Mouse (Mus musculus) lung, postnatal 0 days (tissue): ENCODE results near the gene Slc10a1. TPM values are rescaled to one million over a fixed set of nuclear protein-coding genes. Genes with fewer than 3 reads are reported as not detected.

Source experiments
- ATAC-seq: fragments of 200-750 bp; cut with Nextera tagmentation; 2 replicates; pipeline ENCODE4 v1.8.0; 2017; ENCODE audit warnings: moderate library complexity
- DNase-seq: peaks from one replicate; pipeline ENCODE4 v3.0.0-alpha.2; 2016; ENCODE audit warnings: low spot score
- H3K27ac ChIP-seq: fragments of 300-500 bp; sonication (generic); 2 replicates; pipeline ENCODE4 v1.5.1; 2014; ENCODE audit warnings: antibody characterized with exemption, mild to moderate bottlenecking, low read length, mixed read lengths
- H3K27me3 ChIP-seq: fragments of 300-500 bp; sonication (generic); replicated peaks from 2 replicates; pipeline ENCODE4 v1.6.1; 2014; ENCODE audit warnings: low read length, mixed read lengths; ENCODE audit not compliant: insufficient read depth
- H3K36me3 ChIP-seq: fragments of 300-500 bp; sonication (generic); 2 replicates; pipeline ENCODE4 v1.6.1; 2014; ENCODE audit warnings: low read length, mixed read lengths; ENCODE audit not compliant: insufficient read depth
- H3K4me1 ChIP-seq: fragments of 300-500 bp; sonication (generic); 2 replicates; pipeline ENCODE4 v1.6.1; 2014; ENCODE audit warnings: antibody characterized with exemption, low read depth, low read length, mixed read lengths; ENCODE audit not compliant: insufficient read depth
- H3K4me2 ChIP-seq: fragments of 300-500 bp; sonication (generic); replicated peaks from 2 replicates; pipeline ENCODE4 v1.6.1; 2014; ENCODE audit warnings: low read depth, mild to moderate bottlenecking, low read length, moderate library complexity, mixed read lengths
- H3K4me3 ChIP-seq: fragments of 300-500 bp; sonication (generic); 2 replicates; pipeline ENCODE4 v1.5.1; 2014; ENCODE audit warnings: low read depth, low read length
- H3K9ac ChIP-seq: fragments of 300-500 bp; sonication (generic); replicated peaks from 2 replicates; pipeline ENCODE4 v1.6.1; 2014; ENCODE audit warnings: low read depth, mild to moderate bottlenecking
- H3K9me3 ChIP-seq: fragments of 300-500 bp; sonication (generic); 2 replicates; pipeline ENCODE4 v1.6.1; 2016; ENCODE audit warnings: low read length, mixed read lengths
- CTCF ChIP-seq: IDR thresholded peaks from 2 replicates; pipeline ENCODE4 v1.5.1; 2016; ENCODE audit warnings: antibody characterized with exemption, mild to moderate bottlenecking
- EP300 ChIP-seq: IDR thresholded peaks from 2 replicates; pipeline ENCODE4 v1.6.1; 2016; ENCODE audit warnings: antibody characterized with exemption, mild to moderate bottlenecking, control low read depth
- WGBS: fragments of 180-500 bp; shearing (Covaris S2); extraction: QIAGEN DNeasy Blood & Tissue Kit; methylation state at CpG from one replicate; pipeline ENCODE4 v1.1.7; 2014; 5-methylcytosine and 5-hydroxymethylcytosine counted together
- polyA plus RNA-seq: library from polyadenylated mRNA; unstranded; fragments of >200 nt; fragmentation: Nextera tagmentation; extraction: Ambion mirVana; gene quantifications from 2 replicates; pipeline ENCODE4 v1.2.1, GENCODE M21; 2015

The Slc10a1 gene
- polyA plus RNA-seq, 1 experiment from 2014 or later, result 0.47 TPM

DNA sequence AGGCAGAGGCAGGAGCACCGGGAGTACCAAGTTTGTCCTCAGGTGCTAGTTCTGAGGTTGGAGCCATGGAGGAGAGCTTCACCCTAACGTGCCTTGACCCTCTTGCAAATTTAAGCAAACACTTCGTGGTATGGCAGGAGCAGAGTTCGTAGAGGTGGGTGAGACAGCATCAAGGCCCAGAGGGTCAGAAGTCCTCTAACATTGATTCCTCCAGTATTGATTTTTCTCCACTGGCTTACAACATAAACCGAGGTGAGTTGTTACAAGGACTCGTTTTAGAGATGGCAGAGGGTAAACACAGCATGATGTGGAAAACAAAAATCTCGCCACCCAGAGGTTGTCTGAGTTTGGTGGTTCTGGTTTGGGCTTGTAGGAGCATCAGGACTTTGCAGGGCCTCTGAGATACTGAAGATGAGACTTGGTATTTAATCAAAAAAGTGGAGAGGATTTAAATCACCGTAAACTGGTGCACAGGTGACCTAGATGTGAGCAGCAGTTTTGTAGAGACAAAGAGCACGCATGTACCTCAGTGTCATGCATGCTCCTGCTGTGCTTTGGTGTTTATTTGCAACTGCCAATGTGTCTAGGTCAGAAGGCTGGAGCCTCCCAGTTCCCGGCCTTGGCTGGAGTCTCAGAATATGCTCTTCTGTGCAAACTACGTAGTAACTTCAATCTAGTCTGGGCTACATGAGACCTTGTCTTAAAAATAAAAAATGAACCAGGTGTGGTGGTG is 7.6 kb upstream of the Slc10a1 start:
- H3K36me3 ChIP-seq, result no peaks in the 10 kb centered on the region
- 80% methylated on average over 11 of the region's 11 CpGs for WGBS
- H3K4me2 ChIP-seq, result no peak overlapping the region
- no peak overlapping the region for H3K27ac ChIP-seq
- no peaks in the 10 kb centered on the region for H3K4me1 ChIP-seq
- TF ChIP-seq EP300 (no peak), CTCF (no peak)
- ATAC-seq, result no peak
- H3K4me3 ChIP-seq, result no peak overlapping the region
- no peak for DNase-seq
- no peaks in the 10 kb centered on the region for H3K9me3 ChIP-seq
- no peak overlapping the region for H3K9ac ChIP-seq
- no peaks in the 10 kb centered on the region for H3K27me3 ChIP-seq

DNA sequence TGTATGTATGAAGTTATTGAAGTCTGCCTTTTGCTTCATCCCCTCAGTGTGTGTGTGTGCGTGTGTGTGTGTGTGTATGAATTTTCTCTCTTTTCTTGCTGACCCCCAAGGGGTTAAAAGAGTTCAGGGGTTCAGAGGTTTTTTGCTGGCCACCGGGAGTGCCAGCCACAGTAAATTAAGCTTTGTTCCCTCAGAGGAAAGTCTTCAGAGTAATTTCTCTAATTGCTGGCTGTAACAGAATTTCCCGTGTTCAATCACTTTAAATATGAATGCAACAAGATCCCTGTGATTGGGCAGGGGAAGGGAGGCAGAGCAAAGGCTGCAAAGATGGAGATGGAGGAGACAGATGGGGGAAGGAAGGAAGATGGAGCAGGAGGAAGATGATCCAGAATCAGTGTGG is 3.3 kb upstream of the Slc10a1 start:
- ATAC-seq (no peak), DNase-seq (no peak)
- Histone ChIP-seq H3K27me3 (no peaks in the 10 kb centered on the region), H3K27ac (no peak overlapping the region), H3K9ac (no peak overlapping the region), H3K4me2 (no peak overlapping the region), H3K4me1 (no peaks in the 10 kb centered on the region), H3K9me3 (no peaks in the 10 kb centered on the region), H3K36me3 (no peaks in the 10 kb centered on the region), H3K4me3 (no peak overlapping the region)
- TF ChIP-seq EP300 (no peak), CTCF (no peak)
- WGBS, result 40% methylated on average over 3 of the region's 3 CpGs

DNA sequence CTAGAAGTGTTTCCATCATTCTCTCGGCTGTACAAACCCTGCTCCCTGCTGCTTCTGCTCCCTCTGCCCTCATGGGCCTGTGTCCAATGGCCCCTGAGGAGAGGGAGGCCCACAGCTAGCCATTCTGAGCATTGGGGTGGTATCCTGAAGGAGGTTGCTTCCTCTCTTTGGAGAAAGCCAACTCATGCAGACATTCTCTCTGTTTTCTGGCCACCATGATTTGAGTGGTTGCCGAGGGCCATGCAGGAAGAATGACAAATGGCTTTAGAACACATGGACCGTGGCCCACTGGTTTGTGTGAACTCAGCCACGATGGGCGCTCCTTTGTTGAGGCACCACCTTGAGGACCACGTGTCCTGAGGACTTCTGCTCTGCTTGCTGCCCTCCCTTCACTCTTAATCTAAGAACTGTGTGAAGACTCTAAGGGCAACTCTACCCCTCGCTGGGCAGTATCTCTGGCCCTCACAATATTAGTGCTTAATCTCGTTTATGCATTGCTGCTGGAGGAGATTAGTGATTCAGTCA is 1.7 kb upstream of the Slc10a1 start:
- H3K4me3 ChIP-seq, result no peak overlapping the region
- H3K4me1 ChIP-seq, result no peaks in the 10 kb centered on the region
- H3K36me3 ChIP-seq, result no peaks in the 10 kb centered on the region
- H3K27me3 ChIP-seq, result no peaks in the 10 kb centered on the region
- H3K9ac ChIP-seq, result no peak overlapping the region
- H3K9me3 ChIP-seq, result no peaks in the 10 kb centered on the region
- DNase-seq (no peak), ATAC-seq (no peak)
- no peak overlapping the region for H3K27ac ChIP-seq
- 76% methylated on average over 8 of the region's 8 CpGs for WGBS
- no peak for TF ChIP-seq CTCF
- no peak for TF ChIP-seq EP300
- H3K4me2 ChIP-seq, result no peak overlapping the region

DNA sequence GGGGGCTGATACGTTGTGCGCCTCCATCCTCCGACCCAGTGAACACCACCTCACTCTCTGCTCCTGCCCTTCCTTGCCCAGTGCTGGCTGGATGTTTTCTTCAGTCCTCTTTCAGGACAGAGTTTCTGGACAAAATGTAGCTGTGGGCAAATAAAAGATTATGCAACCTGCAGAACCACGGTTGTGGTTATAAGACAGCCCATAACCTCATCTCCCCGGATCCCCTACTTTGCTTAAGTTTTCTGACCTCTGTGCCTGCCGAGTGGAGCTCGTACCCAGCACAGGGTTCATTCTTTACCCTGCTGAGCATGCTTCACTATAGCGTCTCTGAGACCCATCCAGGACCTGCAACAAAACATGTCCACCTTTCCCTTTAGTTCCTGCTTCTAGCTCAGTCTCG is 587 bp downstream of the Slc10a1 start:
- TF ChIP-seq EP300 (no peak), CTCF (no peak)
- no peak overlapping the region for H3K4me3 ChIP-seq
- H3K27me3 ChIP-seq, result no peaks in the 10 kb centered on the region
- no peak overlapping the region for H3K9ac ChIP-seq
- H3K4me1 ChIP-seq, result no peaks in the 10 kb centered on the region
- DNase-seq (no peak), ATAC-seq (no peak)
- no peaks in the 10 kb centered on the region for H3K36me3 ChIP-seq
- H3K27ac ChIP-seq, result no peak overlapping the region
- H3K9me3 ChIP-seq, result no peaks in the 10 kb centered on the region
- WGBS, result 86% methylated on average over 9 of the region's 9 CpGs
- no peak overlapping the region for H3K4me2 ChIP-seq

DNA sequence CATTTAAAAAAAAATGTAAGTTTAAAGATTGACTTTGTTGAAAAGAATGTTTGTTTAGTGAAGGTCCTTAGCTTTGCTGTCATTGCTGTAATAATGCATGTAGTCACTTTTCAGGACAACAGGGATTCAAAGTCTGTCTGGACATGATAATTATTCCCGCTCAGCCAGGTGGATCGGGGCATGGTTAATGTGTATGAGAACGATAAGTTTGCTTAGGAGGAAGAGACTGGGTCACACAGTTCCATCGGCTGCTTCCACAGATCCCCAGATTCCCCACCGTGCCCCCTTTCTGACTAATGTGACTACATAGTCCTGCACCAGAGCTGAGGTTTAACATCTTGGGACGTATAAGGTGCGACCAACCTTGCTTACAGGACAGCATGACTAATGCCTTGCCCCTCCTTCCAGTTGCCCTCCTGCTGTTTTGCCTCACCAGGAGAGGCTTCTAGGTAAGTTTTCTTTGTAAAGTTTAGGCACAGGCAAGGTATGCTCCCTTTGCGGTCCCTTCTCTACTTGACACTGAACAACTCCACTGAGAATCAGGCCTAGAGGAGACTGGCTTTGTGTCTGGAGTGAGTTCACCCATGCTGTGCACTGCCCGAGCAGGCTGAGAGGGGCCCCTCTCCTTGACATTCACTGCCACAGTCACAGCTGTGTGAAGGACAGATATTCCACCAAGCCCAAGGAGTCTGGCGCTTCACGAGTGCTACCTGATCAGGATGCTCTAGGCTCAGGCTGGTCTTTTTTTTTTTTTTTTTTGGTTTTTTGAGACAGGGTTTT is 2.3 kb downstream of the Slc10a1 start:
- H3K27ac ChIP-seq, result no peak overlapping the region
- WGBS, result 68% methylated on average over 11 of the region's 11 CpGs
- H3K27me3 ChIP-seq, result no peaks in the 10 kb centered on the region
- TF ChIP-seq EP300 (no peak), CTCF (no peak)
- H3K4me3 ChIP-seq, result no peak overlapping the region
- no peaks in the 10 kb centered on the region for H3K36me3 ChIP-seq
- no peaks in the 10 kb centered on the region for H3K4me1 ChIP-seq
- DNase-seq (no peak), ATAC-seq (no peak)
- no peak overlapping the region for H3K4me2 ChIP-seq
- no peaks in the 10 kb centered on the region for H3K9me3 ChIP-seq
- H3K9ac ChIP-seq, result no peak overlapping the region

DNA sequence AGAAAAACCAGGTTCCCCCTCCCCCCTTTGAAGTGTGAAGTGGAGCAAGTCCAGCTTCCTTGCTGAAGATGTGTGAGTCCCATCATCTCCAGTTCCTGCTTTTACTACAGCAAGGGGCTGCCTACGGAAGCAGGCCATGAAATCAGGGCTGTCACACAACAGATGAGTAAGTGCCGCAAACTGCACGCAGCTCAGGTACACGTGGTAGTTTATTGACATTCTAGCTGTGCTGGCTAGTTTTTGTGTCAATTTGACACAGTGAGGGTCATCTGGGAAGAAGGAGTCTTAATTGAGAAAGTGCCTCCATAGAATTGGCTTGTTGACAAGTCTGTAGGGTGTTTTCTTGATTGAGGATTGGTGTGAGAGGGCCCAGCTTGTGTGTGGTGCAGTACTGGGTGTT is 5.9 kb downstream of the Slc10a1 start:
- no peaks in the 10 kb centered on the region for H3K4me1 ChIP-seq
- DNase-seq (no peak), ATAC-seq (no peak)
- no peak overlapping the region for H3K4me2 ChIP-seq
- 0 out of 2 replicates have a peak, but pooled peaks cover 2% of the 10 kb centered on the region for H3K36me3 ChIP-seq
- H3K27me3 ChIP-seq, result no peaks in the 10 kb centered on the region
- H3K9ac ChIP-seq, result no peak overlapping the region
- no peak overlapping the region for H3K4me3 ChIP-seq
- no peak overlapping the region for H3K27ac ChIP-seq
- 68% methylated on average over 4 of the region's 4 CpGs for WGBS
- H3K9me3 ChIP-seq, result no peaks in the 10 kb centered on the region
- TF ChIP-seq EP300, result no peak
